ENCODE assay signal across 11 mouse cellular contexts in genomic region chr17:71947452-71947851, GRCm38 (mm10).
DNase-seq lines count a peak whose midpoint lies in the region; ATAC-seq and TF ChIP-seq lines count a peak whose summit lies in the region.
"Had no signal": no experiment of that assay in that cellular context is flagged by ENCODE, and none has a peak within 500 bp of the region (broad histone marks: within the 10 kb centered on the region; RNA-seq: fewer than 3 reads in every experiment).

No protein-coding gene starts in this region.

- TF ChIP-seq CTCF in liver, postnatal 0 days (IDR thresholded peaks at IDR 0.05; ENCODE audit: low read depth), result no peak

- H3K4me1 ChIP-seq in hindbrain, embryonic 16.5 days (ENCODE audit: control insufficient read depth, insufficient read depth, low read depth, low read length), result peaks cover 10% of the 10 kb centered on the region
- H3K4me1 ChIP-seq in liver, postnatal 0 days (ENCODE audit: insufficient read depth), result no peaks in the 10 kb centered on the region; the same call in 1 of the 2 replicates

- no peak overlapping the region for H3K4me2 ChIP-seq in hindbrain, embryonic 16.5 days (ENCODE audit: low read length)
- no peak overlapping the region for H3K4me2 ChIP-seq in liver, postnatal 0 days (ENCODE audit: low read depth, low read length)

- DNase-seq in heart, adult 11 months, result peak; percentile 81
- DNase-seq in heart, adult 8-10 months (ENCODE audit: low spot score), result no peak
- DNase-seq in MN1 (ENCODE audit: low spot score) (peak; percentile 89), adipocyte (ENCODE audit: low spot score) (no peak)
- DNase-seq in brain, adult 2 months (ENCODE audit: low read depth, low spot score), result peak; percentile 12
- no peak for DNase-seq in liver, postnatal 0 days
- DNase-seq in urinary bladder, postnatal 4 days (ENCODE audit: low spot score in 2 of 2), result no peak
- DNase-seq: cerebellum, adult 2 months had no signal

- 0 out of 2 replicates have a peak overlapping the region, but pooled peaks have one; percentile 28 for H3K9ac ChIP-seq in hindbrain, embryonic 16.5 days (ENCODE audit: low read depth, low read length)
- no peak overlapping the region for H3K9ac ChIP-seq in liver, postnatal 0 days (replicated peaks)
- H3K9ac ChIP-seq: liver, embryonic 14.5 days had no signal

- TF ChIP-seq EP300 in liver, postnatal 0 days (IDR thresholded peaks at IDR 0.05; ENCODE audit: low read depth), result no peak

- no peak overlapping the region for H3K4me3 ChIP-seq in hindbrain, embryonic 16.5 days (ENCODE audit: low read length)
- no peak overlapping the region for H3K4me3 ChIP-seq in liver, postnatal 0 days (ENCODE audit: low read depth, low read length)

- ATAC-seq in hindbrain, embryonic 16.5 days, result peak; percentile 42; the same call in 1 of the 2 replicates
- ATAC-seq in liver, postnatal 0 days, result no peak

- no peaks in the 10 kb centered on the region for H3K36me3 ChIP-seq in hindbrain, embryonic 16.5 days (ENCODE audit: control insufficient read depth, insufficient read depth, low read length)
- no peaks in the 10 kb centered on the region for H3K36me3 ChIP-seq in liver, postnatal 0 days (replicated peaks; ENCODE audit: insufficient read depth, low read length)

- whole genome bisulfite sequencing in hindbrain, embryonic 16.5 days, result 20% methylated on average over 9 of the region's 9 CpGs
- WGBS in liver, postnatal 0 days (ENCODE audit: insufficient replicate concordance), result 39% methylated on average over 9 of the region's 9 CpGs

- no peaks in the 10 kb centered on the region for H3K9me3 ChIP-seq in hindbrain, embryonic 16.5 days (ENCODE audit: control insufficient read depth, low read length)
- H3K9me3 ChIP-seq in liver, postnatal 0 days (ENCODE audit: low read length), result no peaks in the 10 kb centered on the region

- no peak overlapping the region for H3K27ac ChIP-seq in hindbrain, embryonic 16.5 days (ENCODE audit: low read depth, low read length)
- no peak overlapping the region for H3K27ac ChIP-seq in liver, postnatal 0 days (ENCODE audit: low read depth)
- H3K27ac ChIP-seq: liver, embryonic 14.5 days had no signal

- H3K27me3 ChIP-seq in hindbrain, embryonic 16.5 days (replicated peaks; ENCODE audit: control insufficient read depth, insufficient read depth, low read length), result no peaks in the 10 kb centered on the region
- no peaks in the 10 kb centered on the region for H3K27me3 ChIP-seq in liver, postnatal 0 days (ENCODE audit: insufficient read depth, low read length)
- H3K27me3 ChIP-seq: CH12.LX had no signal

Comparison
In these comparisons a context has a peak if more than half of its experiments do, and no peak if none do; other contexts are left out.
1. DNase-seq: peak in heart, adult 11 months (single experiment), MN1 (single experiment) and brain, adult 2 months (single experiment); none in heart, adult 8-10 months (single experiment), liver, postnatal 0 days (single experiment), adipocyte (single experiment) and urinary bladder, postnatal 4 days (0 of 2).